Mouse (Mus musculus) B cell, adult 62 days (primary cell): Measurements from ENCODE around the gene Gabra5. TPM values are rescaled to one million over a fixed set of nuclear protein-coding genes. Genes with fewer than 3 reads are reported as not detected.

Experiments
- total RNA-seq: library from RNA; stranded (reverse); gene quantifications from 4 replicates; pipeline ENCODE4 v1.2.4, GENCODE M21; 2023

Gene Gabra5
- not detected in 4 replicates for total RNA-seq

GRCm38 (mm10) chr7:57509681-57510141 lies at the start of gene Gabra5:
Gene Gabra5, minus strand, starts transcription at chr7:57510059.

GRCm38 (mm10) chr7:57419392-57419791 lies 90.5 kb downstream of the Gabra5 start, which contains the start of gene Gabrb3:
Gene Gabrb3, plus strand, starts transcription at chr7:57419692.

GRCm38 (mm10) chr7:57386517-57387340 lies 123.1 kb downstream of the Gabra5 start, which contains the start of gene Gabrg3:
Gene Gabrg3, minus strand, starts transcription at chr7:57387188.

Other genes starting within 250 kb of the Gabra5 start
- not detected in 4 replicates for gene Gabrg3, start 122.9 kb downstream of the Gabra5 start, total RNA-seq
- gene Gabrb3, start 90.4 kb downstream of the Gabra5 start, total RNA-seq = not detected in 4 replicates